Mouse (Mus musculus): ENCODE data around the gene Gm20905.
"Not testable (repeated sequence)": the region's sequence is repeated elsewhere in the genome, so short reads cannot be mapped to it uniquely, and the experiment has no call there.

The Gm20905 gene

GRCm38 (mm10) chrY:37259503-37259902, at the start of gene Gm20905:
TSS of gene Gm20905 (minus strand) at chrY:37259603.
- DNase-seq, result not testable (repeated sequence)

Measured in kidney, postnatal 25 days (tissue).